Mouse (Mus musculus): Measurements from ENCODE around the gene Il18r1. TPM values are rescaled to one million over a fixed set of nuclear protein-coding genes. Genes with fewer than 3 reads are reported as not detected.

Il18r1 gene
- polyA plus RNA-seq (2015; fragmentation: Nextera tagmentation; extraction: Ambion mirVana): not detected in 2 replicates

DNA sequence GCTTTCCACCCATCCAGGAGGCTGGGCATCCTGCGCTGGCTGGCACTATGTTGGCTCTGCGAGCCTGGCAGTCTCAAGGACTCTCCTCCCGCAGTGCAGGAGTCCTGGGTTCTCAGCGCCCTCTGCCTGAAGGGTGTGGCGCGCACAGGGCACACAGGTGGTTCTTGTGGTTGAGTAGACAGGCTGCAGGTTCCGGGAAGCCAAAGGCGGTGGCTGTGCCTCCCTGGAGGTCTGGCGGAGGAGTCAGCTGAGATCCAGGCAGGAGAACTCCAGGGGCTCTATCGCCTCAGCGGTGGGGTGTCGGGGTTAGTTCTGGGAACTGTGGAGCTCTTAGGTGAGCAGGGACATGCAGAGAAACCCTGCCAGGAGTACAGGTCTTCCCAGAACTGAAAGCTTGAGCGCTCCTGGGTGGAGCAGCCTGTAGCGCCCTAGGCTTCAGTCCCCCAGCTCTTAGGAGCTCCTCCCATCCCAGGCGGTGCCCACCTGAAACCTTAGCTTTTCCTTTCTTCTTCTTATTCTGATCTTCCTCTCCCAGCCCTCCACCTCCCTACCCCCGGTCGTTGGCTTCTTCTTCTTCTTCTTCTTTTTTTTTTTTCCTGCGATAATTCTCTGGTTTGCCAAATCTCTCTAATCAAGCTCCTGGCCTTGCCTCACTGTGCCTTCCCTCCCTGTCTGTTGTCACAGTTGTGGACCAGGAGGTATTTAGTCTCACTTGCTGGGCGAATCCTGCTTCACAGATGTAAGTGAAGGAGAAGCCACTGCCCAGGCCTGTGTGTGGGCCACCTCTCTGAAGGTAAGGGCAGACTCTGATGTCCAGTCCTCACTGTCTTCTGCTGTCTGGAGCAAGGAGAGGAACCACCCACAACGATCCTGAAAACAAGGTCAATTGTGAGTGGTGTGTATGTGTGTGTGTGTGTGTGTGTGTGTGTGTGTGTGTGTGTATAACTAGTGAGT lies at the start of gene Il18r1:
Gene Il18r1, plus strand, starts transcription at position 76 of the 954 bp plus-strand sequence.

DNA sequence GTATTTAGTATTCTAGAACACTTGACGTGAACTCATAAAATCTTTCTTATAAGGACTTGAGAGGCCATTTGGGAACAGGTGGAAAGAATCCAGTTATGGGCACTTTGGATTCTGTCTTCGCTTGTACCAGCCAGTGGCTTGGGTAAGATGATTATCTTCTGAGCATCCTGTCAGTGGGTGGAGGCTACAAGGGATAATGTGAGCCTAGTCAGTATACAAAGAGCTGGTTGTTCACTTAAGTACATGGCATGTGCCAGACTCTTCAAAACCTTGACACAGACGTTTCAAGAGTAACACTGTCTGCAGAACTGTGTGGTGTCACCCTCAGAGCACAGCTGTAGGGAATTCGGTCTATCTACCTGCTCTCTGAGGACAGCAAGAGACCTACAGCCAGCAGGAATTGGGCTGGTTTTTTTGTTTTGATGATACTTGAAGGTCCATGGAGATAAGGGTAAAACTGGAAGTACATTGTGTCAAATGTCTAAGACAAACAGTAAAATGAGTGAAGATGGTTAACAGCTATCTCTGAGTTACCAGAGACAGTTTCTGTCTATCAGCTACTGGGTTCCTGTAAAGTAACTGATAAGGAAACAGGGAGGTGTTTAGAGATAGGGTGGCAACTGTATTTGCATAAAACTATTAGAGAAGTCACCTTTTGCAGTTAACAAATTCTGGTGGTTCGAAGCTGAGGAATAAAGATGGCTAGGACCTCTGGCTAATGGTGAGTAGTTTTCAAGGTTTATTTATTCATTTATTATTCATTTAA lies 36.3 kb upstream of the Il18r1 start, which contains the start of gene Il1rl1:
Gene Il1rl1, plus strand, starts transcription at position 661 of the 766 bp plus-strand sequence.

DNA sequence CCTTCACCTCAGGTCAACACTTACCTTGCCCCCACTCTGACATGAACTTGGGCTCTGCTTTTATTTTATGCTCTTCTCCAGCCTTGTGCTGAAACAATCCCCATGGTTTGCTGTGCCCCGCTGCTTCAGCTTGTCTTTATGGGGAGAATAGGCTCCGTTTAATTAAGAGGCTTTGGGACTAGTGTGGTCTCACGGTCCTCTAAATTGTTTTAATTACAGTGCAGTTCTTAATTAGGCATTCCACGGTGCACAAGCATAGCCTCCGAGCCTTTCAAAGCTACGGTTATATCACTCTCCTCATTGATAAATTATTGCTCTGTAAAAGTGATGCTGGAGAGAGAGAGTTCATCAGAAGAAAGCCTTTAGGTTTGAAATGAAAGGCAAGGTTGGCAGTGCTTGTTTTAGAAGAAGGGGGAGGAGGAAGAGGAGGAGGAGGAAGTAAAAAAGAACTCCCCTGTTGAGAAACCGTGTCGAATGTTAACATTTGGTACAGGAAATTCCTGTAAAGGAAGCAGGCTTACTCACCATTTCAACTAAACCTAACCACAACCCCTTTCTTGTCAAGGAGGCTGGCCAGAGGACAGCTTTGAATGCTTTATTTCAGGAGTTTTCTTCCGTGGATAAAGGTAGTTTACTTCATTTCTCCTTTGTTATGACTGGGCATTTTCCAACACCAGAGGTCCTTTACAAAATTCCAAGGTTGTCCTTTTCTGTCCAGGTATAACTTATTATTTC lies 49.7 kb downstream of the Il18r1 start, which contains the start of gene Il18rap:
Gene Il18rap, plus strand, starts transcription at position 512 of the 735 bp plus-strand sequence.

Other genes with a start within 250 kb of the Il18r1 start
- gene Il1r1, start 240.5 kb upstream of the Il18r1 start, polyA plus RNA-seq (2015; fragmentation: Nextera tagmentation; extraction: Ambion mirVana): 1.1 and 1.3 TPM in 2 replicates
- 0.46 and 0.48 TPM in 2 replicates for gene Il1rl2, start 140.9 kb upstream of the Il18r1 start, polyA plus RNA-seq (2015; fragmentation: Nextera tagmentation; extraction: Ambion mirVana)
- 0.04 and 0.08 TPM in 2 replicates for gene Il1rl1, start 36.0 kb upstream of the Il18r1 start, polyA plus RNA-seq (2015; fragmentation: Nextera tagmentation; extraction: Ambion mirVana)
- gene Il18rap, start 49.8 kb downstream of the Il18r1 start, polyA plus RNA-seq (2015; fragmentation: Nextera tagmentation; extraction: Ambion mirVana): 0.13 and 0.27 TPM in 2 replicates
- 0.08 and 0.09 TPM in 2 replicates for gene Slc9a4, start 114.5 kb downstream of the Il18r1 start, polyA plus RNA-seq (2015; fragmentation: Nextera tagmentation; extraction: Ambion mirVana)
- gene Slc9a2, start 215.0 kb downstream of the Il18r1 start, polyA plus RNA-seq (2015; fragmentation: Nextera tagmentation; extraction: Ambion mirVana): 1.1 and 1.4 TPM in 2 replicates

Measured in neural tube, postnatal 0 days (tissue).